Mouse (Mus musculus) liver, embryonic 13.5 days (tissue): ENCODE data around the gene Dctn3. TPM values are rescaled to one million over a fixed set of nuclear protein-coding genes. Genes with fewer than 3 reads are reported as not detected.

Source experiments
- ATAC-seq: fragments of 200-750 bp; cut with Nextera tagmentation; 2 replicates; pipeline ENCODE4 v1.8.0; 2017; ENCODE audit warnings: low read depth, mild to moderate bottlenecking, moderate number of reproducible peaks, moderate library complexity
- DNase-seq: peaks from one replicate; pipeline ENCODE4 v3.0.0; 2022
- H3K27ac ChIP-seq: fragments of 300-500 bp; sonication (generic); 2 replicates; pipeline ENCODE4 v1.5.1; 2015; ENCODE audit warnings: moderate library complexity, mild to moderate bottlenecking, inconsistent platforms
- H3K27me3 ChIP-seq: fragments of 300-500 bp; sonication (generic); 2 replicates; pipeline ENCODE4 v1.6.1; 2015; ENCODE audit warnings: mild to moderate bottlenecking, inconsistent platforms
- H3K36me3 ChIP-seq: fragments of 300-500 bp; sonication (generic); 2 replicates; pipeline ENCODE4 v1.6.1; 2015; ENCODE audit warnings: mild to moderate bottlenecking, inconsistent platforms
- H3K4me1 ChIP-seq: fragments of 300-500 bp; sonication (generic); replicated peaks from 2 replicates; pipeline ENCODE4 v1.6.1; 2015; ENCODE audit warnings: inconsistent platforms
- H3K4me2 ChIP-seq: fragments of 300-500 bp; sonication (generic); 2 replicates; pipeline ENCODE4 v1.6.1; 2015; ENCODE audit warnings: inconsistent platforms, mild to moderate bottlenecking, moderate library complexity
- H3K4me3 ChIP-seq: fragments of 300-500 bp; sonication (generic); replicated peaks from 2 replicates; pipeline ENCODE4 v1.5.1; 2015; ENCODE audit warnings: mild to moderate bottlenecking, inconsistent platforms
- H3K9ac ChIP-seq: fragments of 300-500 bp; sonication (generic); 2 replicates; pipeline ENCODE4 v1.6.1; 2015; ENCODE audit warnings: mild to moderate bottlenecking, inconsistent platforms
- H3K9me3 ChIP-seq: fragments of 300-500 bp; sonication (generic); replicated peaks from 2 replicates; pipeline ENCODE4 v1.6.1; 2016; ENCODE audit warnings: inconsistent platforms
- WGBS: fragments of 180-500 bp; shearing (Covaris S2); methylation state at CpG from one replicate; pipeline ENCODE4 v1.1.7; 2015; ENCODE audit not compliant: insufficient replicate concordance; 5-methylcytosine and 5-hydroxymethylcytosine counted together
- polyA plus RNA-seq: library from polyadenylated mRNA; unstranded; fragments of >200 nt; fragmentation: Nextera tagmentation; extraction: Ambion mirVana; gene quantifications from 2 replicates; pipeline ENCODE4 v1.2.1, GENCODE M21; 2015

The Dctn3 gene
- polyA plus RNA-seq, 1 experiment from 2014 or later, result 90.0 TPM

GRCm38 (mm10) chr4:41738256-41738603, 15.3 kb upstream of the Dctn3 start:
- DNase-seq (no peak), ATAC-seq (no peak)
- H3K4me2 ChIP-seq, result no peak overlapping the region
- H3K4me1 ChIP-seq, result peaks cover 25% of the 10 kb centered on the region
- H3K4me3 ChIP-seq, result no peak overlapping the region
- H3K9me3 ChIP-seq, result no peaks in the 10 kb centered on the region
- peaks cover 12% of the 10 kb centered on the region for H3K27me3 ChIP-seq
- no peak overlapping the region for H3K27ac ChIP-seq
- WGBS, result 58% methylated on average over 1 of the region's 1 CpGs
- H3K36me3 ChIP-seq, result peaks cover 13% of the 10 kb centered on the region
- H3K9ac ChIP-seq, result no peak overlapping the region

DNA sequence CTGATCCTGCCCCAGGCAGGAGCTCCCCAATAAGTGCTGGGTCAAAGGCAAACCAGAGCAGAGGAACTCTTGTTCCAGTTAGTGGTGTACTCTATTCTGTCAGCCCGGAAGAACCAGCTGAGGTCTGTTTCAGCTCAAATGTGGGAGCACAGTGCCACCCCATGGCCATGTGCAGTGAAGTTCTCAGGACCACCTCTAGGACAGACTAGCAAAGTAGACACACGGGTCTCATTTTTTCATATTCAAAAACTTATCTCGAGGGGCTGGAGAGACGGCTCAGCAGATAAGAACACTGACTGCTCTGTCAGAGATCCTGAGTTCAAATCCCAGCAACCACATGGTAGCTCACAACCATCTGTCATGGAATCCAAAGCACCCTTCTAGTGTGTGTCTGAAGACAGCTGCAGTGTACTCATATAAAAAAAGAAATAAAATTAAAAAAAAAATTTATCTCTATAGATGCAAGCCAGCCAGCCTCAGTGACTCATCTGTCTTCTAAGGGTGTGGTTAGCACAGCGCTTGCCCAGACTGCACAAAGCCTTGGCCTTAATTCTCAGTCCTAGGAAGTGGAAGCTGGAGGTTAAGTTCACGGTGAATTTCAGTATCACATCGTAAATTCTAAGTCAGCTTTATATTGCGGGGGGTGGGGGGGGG, 14.8 kb upstream of the Dctn3 start:
- WGBS, result 33% methylated on average over 8 of the region's 8 CpGs
- H3K27ac ChIP-seq, result no peak overlapping the region
- no peaks in the 10 kb centered on the region for H3K9me3 ChIP-seq

GRCm38 (mm10) chr4:41731052-41731765, 8.2 kb upstream of the Dctn3 start, which contains the start of gene Arid3c:
Gene Arid3c (minus strand): TSS chr4:41731142.
- DNase-seq (no peak), ATAC-seq (no peak)
- peaks cover 77% of the 10 kb centered on the region for H3K27me3 ChIP-seq
- peaks cover 7% of the 10 kb centered on the region; the same call in 1 of the 2 replicates for H3K4me1 ChIP-seq
- WGBS, result 2% methylated on average over 50 of the region's 50 CpGs
- no peak within 1 kb of the TSS for H3K9ac ChIP-seq
- H3K36me3 ChIP-seq, result no peaks in the 10 kb centered on the region
- peak within 1 kb of the TSS; percentile 35 for H3K4me3 ChIP-seq
- peak within 1 kb of the TSS; percentile 56 for H3K4me2 ChIP-seq
- H3K9me3 ChIP-seq, result no peaks in the 10 kb centered on the region
- no peak within 1 kb of the TSS for H3K27ac ChIP-seq

More for the DNA sequence above, 14.8 kb upstream of the Dctn3 start:
- no peak for DNase-seq
- peaks cover 25% of the 10 kb centered on the region for H3K4me1 ChIP-seq
- H3K9ac ChIP-seq, result no peak overlapping the region
- no peak overlapping the region for H3K4me2 ChIP-seq
- no peak overlapping the region for H3K4me3 ChIP-seq
- peaks cover 17% of the 10 kb centered on the region for H3K27me3 ChIP-seq
- no peak for ATAC-seq
- peaks cover 13% of the 10 kb centered on the region for H3K36me3 ChIP-seq

DNA sequence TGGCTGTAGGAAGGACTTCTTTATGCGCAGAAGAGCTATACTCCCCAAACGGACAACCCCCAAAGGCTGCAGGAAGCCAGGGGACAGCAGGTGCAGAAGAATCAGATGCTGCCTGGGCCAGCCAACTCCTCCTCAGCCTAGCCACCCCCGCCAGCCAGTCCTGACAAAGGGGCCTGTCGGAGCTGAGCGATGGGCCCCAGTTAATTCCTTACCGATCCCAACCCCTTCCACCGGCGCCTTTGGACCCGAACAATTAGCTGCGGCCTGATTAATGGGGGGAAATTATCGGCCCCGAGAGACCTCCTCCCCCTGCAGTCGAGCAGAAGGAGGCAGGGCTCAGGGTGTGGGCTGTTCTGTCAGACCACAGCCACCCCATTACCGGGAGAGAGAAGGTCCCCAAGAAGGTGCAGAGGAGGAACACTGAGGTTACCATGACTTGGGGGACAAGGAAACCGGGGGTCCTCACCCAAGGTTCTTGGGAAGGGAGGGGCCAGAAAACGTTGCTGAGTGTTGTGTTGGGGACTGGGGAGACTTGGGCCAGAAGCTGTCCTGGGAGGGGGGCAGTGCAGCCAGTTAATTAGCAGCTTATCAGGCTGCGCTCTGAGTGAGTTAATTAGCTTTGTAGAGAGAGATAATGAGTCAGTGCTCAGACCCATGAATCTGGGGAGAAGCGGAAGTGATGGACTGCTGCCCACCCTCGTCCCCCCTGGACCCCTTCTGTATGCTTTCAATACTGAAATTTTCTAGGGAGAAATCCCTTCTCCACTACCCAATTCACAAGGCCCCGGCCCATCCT, 4.1 kb upstream of the Dctn3 start:
- no peak overlapping the region for H3K4me3 ChIP-seq
- no peaks in the 10 kb centered on the region for H3K9me3 ChIP-seq
- H3K36me3 ChIP-seq, result no peaks in the 10 kb centered on the region
- no peak for ATAC-seq
- H3K27me3 ChIP-seq, result peaks cover 83% of the 10 kb centered on the region
- H3K4me2 ChIP-seq, result no peak overlapping the region
- peaks cover 19% of the 10 kb centered on the region for H3K4me1 ChIP-seq
- H3K27ac ChIP-seq, result no peak overlapping the region
- H3K9ac ChIP-seq, result no peak overlapping the region
- DNase-seq, result no peak
- WGBS, result 16% methylated on average over 20 of the region's 20 CpGs

DNA sequence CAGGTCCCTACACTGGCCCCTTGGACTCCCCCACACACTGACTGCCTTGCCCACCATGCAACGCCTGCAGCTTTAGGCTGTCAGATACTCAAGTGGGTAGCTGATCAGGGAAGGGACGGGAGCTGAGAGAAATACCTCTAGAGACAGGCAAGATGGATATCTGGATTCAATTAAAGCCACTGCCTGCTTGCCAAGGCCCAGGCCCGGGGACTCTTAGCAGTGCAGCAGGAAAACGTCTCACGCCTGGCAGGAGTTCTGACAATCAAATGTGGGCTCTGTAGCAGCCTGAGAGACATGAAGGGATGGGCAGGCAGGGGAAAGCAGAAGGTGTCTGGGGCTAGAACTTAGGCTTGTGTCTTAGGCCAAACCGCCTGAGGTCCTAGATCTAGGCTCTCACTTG, 6.1 kb downstream of the Dctn3 start:
- Histone ChIP-seq H3K4me2 (no peak overlapping the region), H3K36me3 (peaks cover 52% of the 10 kb centered on the region), H3K27me3 (no peaks in the 10 kb centered on the region), H3K9me3 (no peaks in the 10 kb centered on the region), H3K9ac (no peak overlapping the region), H3K4me1 (peaks cover 30% of the 10 kb centered on the region), H3K27ac (no peak overlapping the region), H3K4me3 (no peak overlapping the region)
- no peak for ATAC-seq
- 69% methylated on average over 6 of the region's 6 CpGs for WGBS
- DNase-seq, result no peak

GRCm38 (mm10) chr4:41715596-41715995, 7.4 kb downstream of the Dctn3 start:
- Histone ChIP-seq H3K4me3 (no peak overlapping the region), H3K4me1 (peaks cover 33% of the 10 kb centered on the region), H3K9ac (no peak overlapping the region), H3K27me3 (no peaks in the 10 kb centered on the region), H3K4me2 (no peak overlapping the region), H3K27ac (no peak overlapping the region), H3K36me3 (peaks cover 52% of the 10 kb centered on the region), H3K9me3 (no peaks in the 10 kb centered on the region)
- ATAC-seq (no peak), DNase-seq (no peak)
- 77% methylated on average over 5 of the region's 5 CpGs for WGBS

DNA sequence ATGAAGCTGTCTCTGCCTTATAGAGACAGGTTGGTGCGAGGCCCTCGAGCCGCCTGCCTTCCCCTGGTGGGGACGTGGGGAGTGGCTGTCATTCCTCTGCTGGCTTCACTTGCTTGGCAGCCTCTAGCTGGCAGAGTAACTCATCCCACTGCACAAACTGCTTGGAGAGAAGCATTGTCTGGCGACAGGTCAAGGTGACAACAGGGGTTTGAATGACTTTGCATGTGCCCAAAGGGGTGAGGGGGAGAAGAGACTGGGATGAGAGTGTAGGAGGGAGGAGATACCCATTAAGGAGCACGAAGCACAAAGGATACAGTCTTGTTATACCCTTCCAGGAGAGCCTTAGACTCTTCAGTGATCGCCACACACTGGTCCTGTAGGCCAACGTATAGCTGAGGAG, 7.9 kb downstream of the Dctn3 start:
- Histone ChIP-seq H3K4me1 (peaks cover 33% of the 10 kb centered on the region), H3K9me3 (no peaks in the 10 kb centered on the region), H3K9ac (no peak overlapping the region), H3K4me3 (no peak overlapping the region), H3K36me3 (peaks cover 48% of the 10 kb centered on the region), H3K4me2 (no peak overlapping the region), H3K27me3 (no peaks in the 10 kb centered on the region), H3K27ac (no peak overlapping the region)
- 71% methylated on average over 8 of the region's 8 CpGs for WGBS
- no peak for ATAC-seq
- DNase-seq, result no peak

DNA sequence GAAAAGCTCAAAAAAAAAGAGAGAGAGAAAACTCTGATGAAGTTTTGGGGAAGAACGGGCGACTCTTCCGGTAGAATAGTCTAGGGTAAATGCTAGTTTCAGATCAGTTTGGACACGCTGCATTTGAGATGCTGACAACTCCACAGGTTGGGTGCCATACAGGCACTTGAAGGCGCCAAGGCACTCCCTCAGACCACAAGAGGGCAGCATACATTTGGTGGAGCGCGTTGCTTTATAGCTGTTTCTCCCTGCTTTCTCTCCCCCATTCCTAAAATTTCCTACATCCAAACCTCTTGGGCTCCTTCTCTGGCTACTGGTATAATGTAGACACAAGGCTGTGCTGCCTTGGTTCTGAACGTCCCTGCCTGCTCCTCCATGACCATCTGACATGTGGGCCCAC, 8.7 kb downstream of the Dctn3 start:
- ATAC-seq (no peak), DNase-seq (no peak)
- H3K4me2 ChIP-seq, result peak overlapping the region; percentile 94
- no peaks in the 10 kb centered on the region for H3K9me3 ChIP-seq
- WGBS, result 18% methylated on average over 8 of the region's 8 CpGs
- peaks cover 33% of the 10 kb centered on the region for H3K4me1 ChIP-seq
- no peak overlapping the region for H3K27ac ChIP-seq
- H3K4me3 ChIP-seq, result peak overlapping the region; percentile 86
- peaks cover 40% of the 10 kb centered on the region for H3K36me3 ChIP-seq
- peak overlapping the region; percentile 93 for H3K9ac ChIP-seq
- H3K27me3 ChIP-seq, result no peaks in the 10 kb centered on the region

- Histone ChIP-seq H3K9ac (peak within 1 kb of the TSS; percentile 93), H3K4me1 (peaks cover 33% of the 10 kb centered on the region), H3K4me2 (peak within 1 kb of the TSS; percentile 94), H3K36me3 (peaks cover 32% of the 10 kb centered on the region), H3K27ac (peak within 1 kb of the TSS; percentile 68), H3K27me3 (no peaks in the 10 kb centered on the region), H3K4me3 (peak within 1 kb of the TSS; percentile 86), H3K9me3 (no peaks in the 10 kb centered on the region)
- peak; percentile 78 for DNase-seq
- peak; percentile 86 for ATAC-seq
- under 1% methylated on average over 61 of the region's 61 CpGs for WGBS
Measured at GRCm38 (mm10) chr4:41713197-41714067, 9.5 kb downstream of the Dctn3 start, which contains the start of gene Rpp25l. Gene Rpp25l (minus strand): TSS chr4:41713534.

GRCm38 (mm10) chr4:41712421-41713196, 10.4 kb downstream of the Dctn3 start:
- Histone ChIP-seq H3K4me1 (peaks cover 33% of the 10 kb centered on the region), H3K9me3 (no peaks in the 10 kb centered on the region), H3K4me2 (peak overlapping the region; percentile 94), H3K4me3 (peak overlapping the region; percentile 86), H3K36me3 (peaks cover 23% of the 10 kb centered on the region), H3K27me3 (peaks cover 6% of the 10 kb centered on the region; the same call in 1 of the 2 replicates), H3K27ac (peak overlapping the region; percentile 68), H3K9ac (peak overlapping the region; percentile 93)
- WGBS, result 41% methylated on average over 31 of the region's 31 CpGs
- peak; percentile 48 for ATAC-seq
- DNase-seq, result no peak
